Mouse (Mus musculus): ENCODE results near the gene Ctrc. TPM values are rescaled to one million over a fixed set of nuclear protein-coding genes. Genes with fewer than 3 reads are reported as not detected.
A peak's percentile ranks its signal among the peaks of the same experiment; 100 is the strongest.

Gene Ctrc
- polyA plus RNA-seq, 1 experiment from 2014 or later: not detected

DNA sequence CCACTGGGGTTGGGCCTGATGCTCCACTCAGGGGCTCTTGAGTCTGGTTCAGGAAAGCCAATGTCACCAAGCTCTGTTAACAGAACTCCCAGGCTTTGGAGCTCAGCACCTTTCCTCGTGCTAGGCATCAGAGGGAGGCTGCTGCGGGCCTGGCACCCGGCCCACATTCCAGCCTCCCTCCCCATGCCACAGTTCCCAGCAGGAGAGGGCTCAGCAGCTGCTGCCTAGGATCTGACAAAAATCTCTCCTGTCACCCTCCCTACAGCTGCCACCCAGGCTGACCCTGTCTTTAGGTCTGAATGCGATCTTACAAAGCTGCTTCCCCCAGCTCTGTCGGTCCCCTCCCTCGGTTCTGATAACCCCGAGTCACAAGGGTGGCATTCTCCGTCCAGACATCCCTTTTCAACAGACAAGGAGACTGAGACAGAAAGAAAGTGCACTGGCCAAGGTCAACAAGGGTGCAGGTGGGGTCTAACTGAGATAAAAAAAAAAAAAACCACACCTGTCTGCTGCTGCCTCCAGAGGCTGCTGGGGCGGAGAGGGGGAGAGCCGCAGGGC lies 20.9 kb upstream of the Ctrc start:
- Histone ChIP-seq H3K4me3 (replicated peaks) (no peak overlapping the region), H3K36me3 (no peaks in the 10 kb centered on the region), H3K4me1 (replicated peaks) (peaks cover 29% of the 10 kb centered on the region), H3K4me2 (no peak overlapping the region), H3K27ac (peak overlapping the region; percentile 50; the same call in 1 of the 2 replicates), H3K9ac (replicated peaks) (no peak overlapping the region), H3K27me3 (no peaks in the 10 kb centered on the region), H3K9me3 (no peaks in the 10 kb centered on the region)
- WGBS: 35% methylated on average over 10 of the region's 10 CpGs
- ATAC-seq (ENCODE audit: insufficient number of reproducible peaks, insufficient read depth, low FRiP score, low TSS enrichment, low read depth): 0 out of 2 replicates have a peak, but pooled peaks have one; percentile 11

DNA sequence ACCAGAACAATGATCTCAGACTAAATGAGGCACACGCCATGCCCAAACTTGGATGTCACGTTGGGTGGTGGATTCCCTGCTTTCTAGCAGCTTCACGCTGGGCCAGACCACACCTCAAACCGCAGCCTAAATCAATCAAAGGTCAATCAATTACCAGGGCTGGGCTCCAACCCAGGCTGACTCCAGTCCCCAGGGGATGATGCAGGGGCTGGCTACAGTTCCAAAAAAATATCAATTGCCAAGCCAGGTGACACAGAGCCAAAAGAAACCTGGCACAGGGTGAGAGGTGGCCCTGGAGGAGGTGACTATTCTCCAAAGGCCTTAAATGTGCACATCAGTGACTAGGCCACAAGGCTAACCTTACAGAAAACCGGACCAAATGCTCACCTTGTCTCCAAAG lies 19.4 kb upstream of the Ctrc start:
- no peak for ATAC-seq (ENCODE audit: insufficient number of reproducible peaks, insufficient read depth, low FRiP score, low TSS enrichment, low read depth)

DNA sequence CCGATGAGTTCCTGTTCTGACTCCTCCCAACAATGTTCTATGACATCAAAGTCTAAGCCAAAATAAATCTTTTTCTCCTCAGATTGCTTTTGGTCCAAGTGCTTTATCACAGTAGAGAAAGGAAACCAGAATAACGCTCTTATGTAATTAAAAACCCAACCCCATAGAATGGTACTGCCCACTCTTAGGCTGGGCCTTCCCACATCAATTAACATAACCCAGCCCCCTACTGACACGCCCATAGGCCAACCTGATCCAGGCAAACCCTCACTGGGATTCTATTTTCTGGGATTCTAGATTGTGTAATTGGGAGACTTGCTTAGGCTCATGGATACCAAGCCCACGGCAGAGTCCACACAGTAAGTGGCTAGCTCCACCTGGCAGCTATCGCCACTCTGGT lies 18.8 kb upstream of the Ctrc start:
- Histone ChIP-seq H3K4me1 (replicated peaks) (peaks cover 23% of the 10 kb centered on the region), H3K36me3 (peaks cover 8% of the 10 kb centered on the region; the same call in 1 of the 2 replicates), H3K27me3 (no peaks in the 10 kb centered on the region), H3K9ac (replicated peaks) (no peak overlapping the region), H3K27ac (no peak overlapping the region), H3K9me3 (no peaks in the 10 kb centered on the region), H3K4me2 (no peak overlapping the region), H3K4me3 (replicated peaks) (no peak overlapping the region)
- ATAC-seq (ENCODE audit: insufficient number of reproducible peaks, insufficient read depth, low FRiP score, low TSS enrichment, low read depth): no peak
- 92% methylated on average over 5 of the region's 5 CpGs for WGBS

More for the DNA sequence above, 19.4 kb upstream of the Ctrc start:
- H3K36me3 ChIP-seq: peaks cover 4% of the 10 kb centered on the region; the same call in 1 of the 2 replicates
- 83% methylated on average over 5 of the region's 5 CpGs for WGBS
- no peak overlapping the region for H3K4me3 ChIP-seq (replicated peaks)
- no peak overlapping the region for H3K9ac ChIP-seq (replicated peaks)
- no peaks in the 10 kb centered on the region for H3K27me3 ChIP-seq
- peaks cover 23% of the 10 kb centered on the region for H3K4me1 ChIP-seq (replicated peaks)
- H3K27ac ChIP-seq: no peak overlapping the region
- no peak overlapping the region for H3K4me2 ChIP-seq
- no peaks in the 10 kb centered on the region for H3K9me3 ChIP-seq

DNA sequence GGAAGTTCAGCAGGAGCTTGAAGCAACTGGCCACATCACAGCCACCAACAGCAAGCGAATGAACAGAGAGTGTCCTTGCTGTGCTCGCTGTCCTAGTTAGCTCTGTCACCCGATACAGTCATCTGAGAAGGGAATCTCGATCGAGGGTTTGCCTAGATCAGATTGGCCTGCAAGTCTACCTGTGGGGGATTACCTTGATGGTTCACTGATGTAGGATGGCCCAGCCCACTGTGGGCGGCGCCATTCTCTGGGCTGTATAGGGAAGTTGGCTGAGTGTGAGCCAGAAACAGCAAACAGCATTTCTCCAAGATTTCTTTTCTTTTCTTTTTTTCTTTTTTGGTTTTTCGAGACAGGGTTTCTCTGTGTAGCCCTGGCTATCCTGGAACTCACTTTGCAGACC lies 18.3 kb upstream of the Ctrc start:
- Histone ChIP-seq H3K4me2 (no peak overlapping the region), H3K27ac (no peak overlapping the region), H3K27me3 (no peaks in the 10 kb centered on the region), H3K36me3 (peaks cover 13% of the 10 kb centered on the region), H3K9ac (replicated peaks) (no peak overlapping the region), H3K4me1 (replicated peaks) (peaks cover 23% of the 10 kb centered on the region), H3K9me3 (no peaks in the 10 kb centered on the region), H3K4me3 (replicated peaks) (no peak overlapping the region)
- no peak for ATAC-seq (ENCODE audit: insufficient number of reproducible peaks, insufficient read depth, low FRiP score, low TSS enrichment, low read depth)
- WGBS: 94% methylated on average over 8 of the region's 8 CpGs

DNA sequence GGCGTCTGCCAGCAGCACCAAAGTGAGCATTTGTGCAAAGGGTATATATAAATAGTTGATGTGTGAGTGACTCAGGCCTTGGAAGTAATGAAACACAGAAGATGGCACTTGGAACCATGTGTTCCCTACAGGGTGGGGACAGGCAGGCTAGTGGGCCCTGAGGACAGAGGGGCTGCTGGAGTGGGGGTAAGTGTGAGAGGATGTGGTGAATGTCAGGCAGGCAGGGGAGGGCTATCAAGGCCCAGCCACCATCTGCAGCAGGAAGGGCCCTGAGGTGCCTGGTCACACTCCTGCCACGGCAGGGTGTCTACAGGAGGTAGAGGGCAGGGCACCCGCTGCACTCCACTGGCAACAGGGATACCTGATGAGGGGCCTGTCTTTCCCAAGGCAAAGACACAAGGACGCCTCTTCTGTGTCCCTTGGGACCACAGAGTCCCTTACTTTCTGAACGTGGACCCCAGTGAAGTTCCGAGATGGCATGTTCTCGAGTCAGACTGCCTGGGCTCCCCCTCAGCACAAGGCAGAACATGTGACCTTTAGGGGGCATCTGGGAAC lies 17.6 kb upstream of the Ctrc start:
- no peak overlapping the region for H3K9ac ChIP-seq (replicated peaks)
- no peak overlapping the region for H3K27ac ChIP-seq
- WGBS: 87% methylated on average over 7 of the region's 7 CpGs
- no peaks in the 10 kb centered on the region for H3K9me3 ChIP-seq
- no peaks in the 10 kb centered on the region for H3K27me3 ChIP-seq
- peaks cover 23% of the 10 kb centered on the region for H3K4me1 ChIP-seq (replicated peaks)
- peaks cover 16% of the 10 kb centered on the region for H3K36me3 ChIP-seq
- no peak overlapping the region for H3K4me2 ChIP-seq
- no peak overlapping the region for H3K4me3 ChIP-seq (replicated peaks)
- no peak for ATAC-seq (ENCODE audit: insufficient number of reproducible peaks, insufficient read depth, low FRiP score, low TSS enrichment, low read depth)

DNA sequence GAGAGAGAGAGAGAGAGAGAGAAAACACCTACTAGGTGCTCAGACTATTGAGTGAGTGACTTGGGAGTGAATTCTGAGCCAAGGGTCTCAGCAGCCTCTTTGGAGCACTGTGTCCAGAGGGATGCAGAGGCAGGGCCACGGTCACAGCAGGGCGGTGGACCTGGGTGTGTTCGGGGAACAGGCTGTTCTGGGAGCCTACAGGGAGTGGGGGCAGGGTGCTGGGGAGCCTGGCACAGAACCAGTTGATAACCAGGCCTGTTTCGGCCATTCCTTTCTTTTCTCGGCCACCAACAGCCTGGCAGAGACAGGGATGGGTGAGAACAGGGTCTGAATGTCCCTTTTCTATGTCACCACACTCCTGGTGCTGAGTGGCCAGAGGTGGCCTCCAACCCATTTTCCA lies 16.7 kb upstream of the Ctrc start:
- no peaks in the 10 kb centered on the region for H3K27me3 ChIP-seq
- peaks cover 16% of the 10 kb centered on the region for H3K36me3 ChIP-seq
- no peak overlapping the region for H3K4me3 ChIP-seq (replicated peaks)
- ATAC-seq (ENCODE audit: insufficient number of reproducible peaks, insufficient read depth, low FRiP score, low TSS enrichment, low read depth): no peak
- no peaks in the 10 kb centered on the region for H3K9me3 ChIP-seq
- H3K4me1 ChIP-seq (replicated peaks): peaks cover 19% of the 10 kb centered on the region
- 84% methylated on average over 5 of the region's 5 CpGs for WGBS
- no peak overlapping the region for H3K4me2 ChIP-seq
- H3K27ac ChIP-seq: no peak overlapping the region
- H3K9ac ChIP-seq (replicated peaks): no peak overlapping the region

DNA sequence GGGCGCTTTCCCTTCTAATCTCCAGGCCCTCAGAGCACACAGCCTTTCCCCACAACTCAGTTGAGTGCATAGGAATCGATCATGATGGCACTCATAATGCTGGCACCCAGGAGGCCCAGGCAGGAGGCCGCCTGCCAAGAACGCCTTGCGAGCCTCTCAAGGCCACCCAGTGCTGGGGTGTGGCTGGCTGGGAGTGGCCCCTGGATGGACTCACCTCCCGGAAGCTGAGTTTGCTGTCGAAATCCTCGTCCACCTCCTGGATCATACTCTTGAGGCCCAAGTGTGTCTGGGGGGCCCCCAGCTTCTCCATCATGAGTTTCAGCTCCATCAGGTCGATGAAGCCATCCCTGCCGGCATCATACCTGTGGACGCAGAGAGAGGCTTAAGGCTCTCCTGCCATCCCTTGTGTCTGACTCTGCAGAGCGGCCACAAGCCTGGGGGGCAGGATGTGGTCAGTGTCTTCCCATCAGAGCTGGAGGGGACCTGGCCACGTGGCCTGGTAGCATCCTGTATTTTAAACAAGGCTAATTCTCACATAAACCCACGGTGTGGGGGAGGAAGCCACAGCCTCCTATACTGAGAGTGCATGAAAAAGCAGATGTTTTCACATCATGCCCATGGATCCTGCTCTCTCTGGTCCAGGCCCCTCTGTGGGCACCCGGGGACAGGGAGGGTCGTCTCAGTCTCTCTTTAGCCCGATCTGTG lies 15.6 kb upstream of the Ctrc start:
- no peak overlapping the region for H3K4me3 ChIP-seq (replicated peaks)
- H3K27me3 ChIP-seq: no peaks in the 10 kb centered on the region
- ATAC-seq (ENCODE audit: insufficient number of reproducible peaks, insufficient read depth, low FRiP score, low TSS enrichment, low read depth): no peak
- H3K9me3 ChIP-seq: no peaks in the 10 kb centered on the region
- H3K36me3 ChIP-seq: peaks cover 16% of the 10 kb centered on the region
- no peak overlapping the region for H3K9ac ChIP-seq (replicated peaks)
- no peak overlapping the region for H3K27ac ChIP-seq
- 86% methylated on average over 17 of the region's 17 CpGs for WGBS
- no peak overlapping the region for H3K4me2 ChIP-seq
- H3K4me1 ChIP-seq (replicated peaks): peaks cover 8% of the 10 kb centered on the region

DNA sequence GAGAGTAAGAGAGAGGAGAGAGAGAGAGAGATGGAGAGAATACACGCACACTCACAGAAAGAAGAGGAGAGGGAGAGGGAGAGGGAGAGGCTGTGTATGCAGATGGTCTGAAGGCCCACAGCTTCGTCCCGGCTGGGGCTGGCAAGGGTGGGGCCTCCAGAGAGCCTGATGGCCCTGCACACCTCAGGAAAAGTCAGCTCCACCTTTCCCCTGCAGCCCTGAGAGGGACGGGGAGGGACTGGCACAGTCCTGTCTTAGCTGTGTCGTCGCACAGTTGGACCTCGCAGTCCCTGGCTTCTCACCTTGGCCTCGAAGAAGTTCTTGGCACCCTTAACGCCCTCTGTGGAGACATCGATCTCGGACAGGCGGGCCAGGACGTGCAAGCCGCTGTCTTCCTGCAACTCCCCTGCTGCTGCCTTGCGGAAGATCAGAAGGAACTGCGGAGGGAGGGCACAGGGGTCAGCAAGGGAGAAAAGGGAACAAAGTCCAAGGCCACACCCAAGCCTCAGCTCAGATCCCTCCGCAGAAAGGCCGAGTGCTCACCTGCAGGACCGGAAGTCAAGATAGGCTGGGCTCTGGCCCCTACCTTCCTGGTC lies 14.2 kb upstream of the Ctrc start:
- Histone ChIP-seq H3K27me3 (no peaks in the 10 kb centered on the region), H3K9me3 (no peaks in the 10 kb centered on the region), H3K9ac (replicated peaks) (no peak overlapping the region), H3K36me3 (peaks cover 16% of the 10 kb centered on the region), H3K4me3 (replicated peaks) (no peak overlapping the region), H3K4me1 (replicated peaks) (0 out of 2 replicates have a peak, but pooled peaks cover 3% of the 10 kb centered on the region), H3K4me2 (no peak overlapping the region), H3K27ac (no peak overlapping the region)
- ATAC-seq (ENCODE audit: insufficient number of reproducible peaks, insufficient read depth, low FRiP score, low TSS enrichment, low read depth): no peak
- WGBS: 63% methylated on average over 19 of the region's 19 CpGs

DNA sequence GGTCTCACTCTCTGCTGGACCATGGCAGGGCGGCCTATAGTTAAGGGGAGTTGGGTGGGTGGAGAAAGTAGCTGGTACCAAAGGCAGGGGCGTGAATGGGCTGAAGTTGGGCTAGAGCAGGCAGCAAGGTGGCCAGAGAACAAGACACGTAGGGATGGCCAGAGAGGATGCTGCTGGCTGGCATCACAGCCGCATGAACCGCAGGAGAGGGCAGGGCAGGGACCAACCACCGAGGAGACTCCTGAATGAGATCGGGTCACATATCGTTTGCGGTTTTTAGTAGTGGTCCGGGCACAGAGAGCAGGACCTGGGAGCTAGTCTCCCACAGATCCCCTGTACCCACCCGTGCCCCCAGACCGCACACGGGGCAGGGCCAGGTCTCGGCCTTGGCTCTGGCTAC lies 13.2 kb upstream of the Ctrc start:
- Histone ChIP-seq H3K27ac (no peak overlapping the region), H3K4me2 (no peak overlapping the region), H3K4me3 (replicated peaks) (no peak overlapping the region), H3K9me3 (no peaks in the 10 kb centered on the region), H3K4me1 (replicated peaks) (0 out of 2 replicates have a peak, but pooled peaks cover 3% of the 10 kb centered on the region), H3K36me3 (peaks cover 16% of the 10 kb centered on the region), H3K27me3 (no peaks in the 10 kb centered on the region), H3K9ac (replicated peaks) (no peak overlapping the region)
- ATAC-seq (ENCODE audit: insufficient number of reproducible peaks, insufficient read depth, low FRiP score, low TSS enrichment, low read depth): no peak
- 88% methylated on average over 14 of the region's 14 CpGs for WGBS

DNA sequence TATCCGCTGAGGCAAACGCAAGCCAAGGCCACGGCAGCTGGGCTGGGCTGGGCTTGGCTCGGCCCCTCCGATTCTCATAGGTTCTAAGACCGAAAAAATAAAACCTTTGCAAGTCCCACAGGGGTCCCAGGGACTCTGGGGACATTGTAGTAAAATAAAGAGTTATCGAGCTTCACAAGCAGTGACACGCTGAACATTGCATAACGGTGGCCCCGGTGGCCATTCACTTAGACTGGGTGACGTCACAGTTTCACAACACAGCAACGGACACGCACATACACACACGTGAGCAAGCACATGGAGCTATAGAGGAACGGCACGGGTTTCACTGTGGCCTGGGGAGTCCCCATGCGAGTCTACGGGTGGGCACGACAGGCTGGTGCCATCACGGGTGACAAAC lies 12.3 kb upstream of the Ctrc start:
- no peak for ATAC-seq (ENCODE audit: insufficient number of reproducible peaks, insufficient read depth, low FRiP score, low TSS enrichment, low read depth)
- Histone ChIP-seq H3K9ac (replicated peaks) (no peak overlapping the region), H3K36me3 (peaks cover 16% of the 10 kb centered on the region), H3K27me3 (no peaks in the 10 kb centered on the region), H3K4me3 (replicated peaks) (no peak overlapping the region), H3K4me1 (replicated peaks) (no peaks in the 10 kb centered on the region), H3K27ac (no peak overlapping the region), H3K4me2 (no peak overlapping the region), H3K9me3 (no peaks in the 10 kb centered on the region)
- WGBS: 94% methylated on average over 20 of the region's 20 CpGs

DNA sequence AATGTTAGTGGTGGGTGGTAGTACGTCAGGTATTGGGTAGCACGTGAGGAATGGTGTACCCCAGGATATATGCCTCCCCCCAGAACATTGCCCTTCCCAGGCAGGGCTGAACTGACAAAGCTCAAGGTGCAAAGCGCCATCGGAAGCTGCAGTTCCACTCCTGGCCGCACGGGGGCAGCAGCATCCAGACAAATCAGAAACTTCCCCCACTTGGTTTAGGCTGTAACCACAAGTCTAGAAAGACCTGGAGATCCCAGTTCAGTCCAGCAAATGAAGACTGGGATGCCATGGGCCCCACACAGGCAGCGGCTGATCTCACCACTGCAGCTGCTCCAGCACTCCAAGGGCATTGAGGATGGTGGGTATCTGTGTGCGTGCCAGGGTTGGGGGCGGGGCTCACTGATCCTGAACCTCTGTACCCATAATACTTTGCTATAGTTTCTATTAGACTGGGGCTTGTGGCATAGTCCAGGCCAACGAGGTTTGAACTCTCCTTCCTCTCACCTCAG lies 11.3 kb upstream of the Ctrc start:
- peak overlapping the region; percentile 44; the same call in 1 of the 2 replicates for H3K9ac ChIP-seq (replicated peaks)
- WGBS: 20% methylated on average over 10 of the region's 10 CpGs
- no peaks in the 10 kb centered on the region for H3K9me3 ChIP-seq
- H3K27ac ChIP-seq: no peak overlapping the region
- no peaks in the 10 kb centered on the region for H3K4me1 ChIP-seq (replicated peaks)
- no peaks in the 10 kb centered on the region for H3K27me3 ChIP-seq
- peak; percentile 73 for ATAC-seq (ENCODE audit: insufficient number of reproducible peaks, insufficient read depth, low FRiP score, low TSS enrichment, low read depth)
- H3K4me3 ChIP-seq (replicated peaks): no peak overlapping the region
- H3K4me2 ChIP-seq: no peak overlapping the region
- peaks cover 16% of the 10 kb centered on the region for H3K36me3 ChIP-seq

Measured in limb, embryonic 12.5 days (tissue).